Mouse (Mus musculus) myocyte (in vitro differentiated cells): ENCODE data around the gene Olfr68. TPM values are rescaled to one million over a fixed set of nuclear protein-coding genes. Genes with fewer than 3 reads are reported as not detected.
"Not testable (repeated sequence)": the region's sequence is repeated elsewhere in the genome, so short reads cannot be mapped to it uniquely, and the experiment has no call there.

Experiments used
- H3K27me3 ChIP-seq: one replicate; pipeline ENCODE4 v1.6.1; 2011; ENCODE audit not compliant: control insufficient read depth, insufficient read depth, insufficient read length
- H3K36me3 ChIP-seq: one replicate; pipeline ENCODE4 v1.6.1; 2011; ENCODE audit not compliant: control insufficient read depth, insufficient read depth
- H3K4me2 ChIP-seq: one replicate; pipeline ENCODE4 v1.6.1; 2011; ENCODE audit warnings: low read depth, control low read depth
- H3K4me3 ChIP-seq: one replicate; pipeline ENCODE4 v1.5.1; 2011; ENCODE audit warnings: mild to moderate bottlenecking, control low read depth, moderate library complexity
- H3K79me2 ChIP-seq: one replicate; pipeline ENCODE4 v1.6.1; 2011; ENCODE audit not compliant: control insufficient read depth, insufficient read depth
- H3ac ChIP-seq: one replicate; pipeline ENCODE4 v1.6.1; 2011; ENCODE audit not compliant: control insufficient read depth, insufficient read length
- CEBPB ChIP-seq: IDR thresholded peaks from 2 replicates; pipeline ENCODE4 v1.6.1; 2011; ENCODE audit warnings: mild to moderate bottlenecking, moderate library complexity; ENCODE audit not compliant: poor library complexity, insufficient read depth, severe bottlenecking
- E2F4 ChIP-seq: IDR thresholded peaks from one replicate; pipeline ENCODE4 v1.6.1; 2011; ENCODE audit warnings: mild to moderate bottlenecking, control low read depth, moderate library complexity; ENCODE audit not compliant: insufficient read depth
- MAX ChIP-seq: IDR thresholded peaks from one replicate; pipeline ENCODE4 v1.6.1; 2011; ENCODE audit warnings: low read depth, mild to moderate bottlenecking, control low read depth
- MYOD1 ChIP-seq, 3 experiments: IDR thresholded peaks; one replicate each; pipeline ENCODE4 v1.6.1; 2011; ENCODE audit warnings: control low read depth in 2 of 3, low read depth in 2 of 3, mild to moderate bottlenecking in 2 of 3, moderate library complexity in 1 of 3; ENCODE audit not compliant: insufficient read length in 2 of 3, control insufficient read depth in 1 of 3
- MYOG ChIP-seq, 3 experiments: IDR thresholded peaks; one replicate each; pipeline ENCODE4 v1.6.1; 2011; ENCODE audit warnings: control low read depth in 2 of 3, low read depth in 2 of 3, mild to moderate bottlenecking in 2 of 3; ENCODE audit not compliant: insufficient read length in 2 of 3, control insufficient read depth in 1 of 3, insufficient read depth in 1 of 3
- POLR2A ChIP-seq: IDR thresholded peaks from one replicate; pipeline ENCODE4 v1.6.1; 2011; ENCODE audit warnings: low read depth, mild to moderate bottlenecking, control low read depth, moderate library complexity; ENCODE audit not compliant: insufficient read length
- POLR2AphosphoS2 ChIP-seq: IDR thresholded peaks from one replicate; pipeline ENCODE4 v1.6.1; 2011; ENCODE audit warnings: low read depth, control low read depth; ENCODE audit not compliant: insufficient read length
- REST ChIP-seq: IDR thresholded peaks from one replicate; pipeline ENCODE4 v1.6.1; 2011; ENCODE audit warnings: mild to moderate bottlenecking, control low read depth, moderate library complexity; ENCODE audit not compliant: insufficient read depth, insufficient read length
- SRF ChIP-seq: IDR thresholded peaks from one replicate; pipeline ENCODE4 v1.6.1; 2011; ENCODE audit warnings: low read depth; ENCODE audit not compliant: control insufficient read depth, insufficient read length
- TCF12 ChIP-seq: IDR thresholded peaks from one replicate; pipeline ENCODE4 v1.6.1; 2011; ENCODE audit warnings: mild to moderate bottlenecking, control low read depth; ENCODE audit not compliant: poor library complexity, insufficient read depth, severe bottlenecking
- TCF3 ChIP-seq: IDR thresholded peaks from one replicate; pipeline ENCODE4 v1.6.1; 2011; ENCODE audit warnings: low read depth, control low read depth; ENCODE audit not compliant: insufficient read length
- USF1 ChIP-seq: IDR thresholded peaks from one replicate; pipeline ENCODE4 v1.6.1; 2011; ENCODE audit warnings: low read depth, mild to moderate bottlenecking, control low read depth, moderate library complexity
- polyA plus RNA-seq: library from polyadenylated mRNA; unstranded; fragments of >200 nt; fragmentation: generic; extraction: Trizol; gene quantifications from one replicate; pipeline ENCODE4 v1.2.1, GENCODE M21; 2012; ENCODE audit warnings: missing spikeins

Gene Olfr68
- polyA plus RNA-seq, 1 experiment = not detected

DNA sequence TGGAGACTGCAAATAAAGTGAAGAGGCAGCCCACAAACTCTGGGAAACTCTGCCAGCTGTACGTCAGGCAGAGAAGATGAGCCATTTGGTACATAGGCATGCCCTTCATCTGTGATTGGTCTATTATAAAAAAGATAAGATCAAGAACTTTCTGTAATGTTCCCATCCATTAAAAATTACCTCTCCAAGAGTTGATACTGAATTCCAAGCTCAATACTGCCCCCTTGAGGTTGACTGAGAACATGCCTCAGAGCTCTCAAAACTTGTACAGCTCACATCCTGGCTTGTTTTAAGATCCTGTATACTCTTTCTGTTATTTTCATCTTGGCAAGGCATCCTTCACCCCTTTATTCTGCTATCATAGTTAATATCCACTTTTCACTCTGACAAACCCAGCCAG, 27.4 kb upstream of the Olfr68 start:
- TF ChIP-seq TCF3 (no peak), CEBPB (no peak), MAX (no peak), MYOG (IDR thresholded peaks at IDR 0.05; ENCODE audit: control insufficient read depth in 1 of 3, insufficient read depth in 1 of 3, insufficient read length in 2 of 3, low read depth in 2 of 3) (no peak), MYOD1 (IDR thresholded peaks at IDR 0.05; ENCODE audit: control insufficient read depth in 1 of 3, insufficient read length in 2 of 3, low read depth in 2 of 3) (no peak), TCF12 (no peak), POLR2AphosphoS2 (no peak), POLR2A (no peak), USF1 (no peak), REST (no peak), SRF (no peak), E2F4 (no peak)
- Histone ChIP-seq H3K36me3 (no peaks in the 10 kb centered on the region), H3K79me2 (no peaks in the 10 kb centered on the region), H3ac (no peak overlapping the region), H3K27me3 (no peaks in the 10 kb centered on the region), H3K4me3 (no peak overlapping the region), H3K4me2 (no peak overlapping the region)

DNA sequence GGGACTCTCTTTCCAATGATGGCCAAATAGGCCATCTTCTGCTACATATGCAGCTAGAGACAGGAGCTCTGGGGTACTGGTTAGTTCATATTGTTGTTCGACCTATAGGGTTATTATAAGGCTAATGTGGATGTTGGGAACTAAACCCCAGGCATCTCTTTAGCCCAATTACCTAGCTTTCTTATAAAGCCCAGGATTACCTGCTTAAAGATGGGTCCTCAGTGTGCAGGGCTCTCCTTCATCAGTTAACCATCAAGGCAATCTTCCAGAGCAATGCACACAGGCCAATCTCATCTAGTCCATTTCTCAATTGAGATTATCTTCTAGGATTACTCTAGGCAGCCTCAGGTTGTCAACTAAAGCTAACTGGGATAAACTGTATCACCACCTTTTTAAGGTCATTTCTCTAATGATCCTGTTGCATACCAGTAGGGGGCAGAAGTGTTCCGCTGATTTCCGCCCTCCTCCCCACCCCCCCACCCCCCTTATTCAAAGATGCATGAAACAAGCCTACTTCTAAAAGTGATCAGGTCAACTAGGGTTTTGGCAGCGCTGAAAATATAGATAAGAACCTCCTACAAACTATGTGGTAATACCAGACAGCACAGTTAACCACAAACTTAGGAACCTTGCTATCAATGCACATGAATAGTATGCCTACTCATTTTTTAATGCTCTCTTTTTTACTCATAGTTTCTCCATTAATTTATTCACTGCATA, 13.3 kb upstream of the Olfr68 start:
- Histone ChIP-seq H3K79me2 (no peaks in the 10 kb centered on the region), H3K4me3 (no peak overlapping the region), H3K4me2 (no peak overlapping the region), H3K36me3 (no peaks in the 10 kb centered on the region), H3ac (no peak overlapping the region), H3K27me3 (no peaks in the 10 kb centered on the region)
- TF ChIP-seq MYOD1 (IDR thresholded peaks at IDR 0.05; ENCODE audit: control insufficient read depth in 1 of 3, insufficient read length in 2 of 3, low read depth in 2 of 3) (no peak), E2F4 (no peak), MYOG (IDR thresholded peaks at IDR 0.05; ENCODE audit: control insufficient read depth in 1 of 3, insufficient read depth in 1 of 3, insufficient read length in 2 of 3, low read depth in 2 of 3) (no peak), CEBPB (no peak), MAX (no peak), SRF (no peak), TCF12 (no peak), POLR2AphosphoS2 (no peak), USF1 (no peak), TCF3 (no peak), REST (no peak), POLR2A (no peak)

DNA sequence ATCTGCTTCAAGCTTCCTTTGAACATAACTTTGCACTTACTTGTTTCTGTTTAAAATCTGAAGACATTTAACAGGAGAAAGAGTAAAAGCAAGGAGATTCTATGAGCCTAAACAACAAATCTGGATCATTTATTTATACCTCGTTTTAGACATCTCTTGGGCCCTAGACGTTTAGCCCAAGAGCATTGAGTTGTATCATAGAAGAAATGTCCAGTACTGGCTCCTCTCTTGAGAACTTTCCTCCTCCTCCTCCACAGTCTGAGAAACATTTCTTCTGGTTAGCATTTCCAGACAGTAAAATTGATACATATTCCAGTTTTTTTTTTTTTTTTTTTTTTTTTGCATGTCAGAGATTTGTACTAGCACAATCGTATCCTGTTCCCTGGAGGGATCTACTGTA, 12.2 kb upstream of the Olfr68 start, which contains the start of gene Olfr67:
Gene Olfr67 (minus strand): TSS at position 101 of the 400 bp plus-strand sequence.
- H3K4me3 ChIP-seq = no peak within 1 kb of the TSS
- TF ChIP-seq CEBPB (no peak), E2F4 (no peak), REST (no peak), TCF3 (no peak), MYOG (IDR thresholded peaks at IDR 0.05; ENCODE audit: control insufficient read depth in 1 of 3, insufficient read depth in 1 of 3, insufficient read length in 2 of 3, low read depth in 2 of 3) (no peak)
- no peak within 1 kb of the TSS for H3K4me2 ChIP-seq
- H3K36me3 ChIP-seq = no peaks in the 10 kb centered on the region
- no peaks in the 10 kb centered on the region for H3K27me3 ChIP-seq
- no peak within 1 kb of the TSS for H3ac ChIP-seq
- H3K79me2 ChIP-seq = no peaks in the 10 kb centered on the region

DNA sequence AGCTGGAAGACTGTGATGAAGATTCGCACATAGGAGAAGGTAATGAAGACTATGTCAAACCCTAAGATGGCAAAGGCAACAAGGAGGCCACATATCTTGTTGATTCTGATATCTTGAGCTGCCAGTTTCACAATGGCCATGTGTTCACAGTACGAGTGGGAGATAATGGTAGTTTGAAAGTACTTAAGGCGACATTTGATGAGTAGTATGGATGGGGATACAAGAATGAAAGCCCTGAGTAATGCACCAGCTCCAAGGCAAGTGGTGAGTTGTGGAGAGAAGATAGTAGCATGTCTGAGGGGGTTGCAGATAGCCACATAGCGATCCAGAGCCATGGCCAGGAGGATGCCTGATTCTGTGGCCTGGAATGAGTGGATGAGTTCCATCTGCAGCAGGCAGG, 1.8 kb downstream of the Olfr68 start:
- not testable (repeated sequence) for H3K36me3 ChIP-seq, H3K79me2 ChIP-seq, H3K27me3 ChIP-seq, H3K4me3 ChIP-seq, H3ac ChIP-seq, H3K4me2 ChIP-seq

DNA sequence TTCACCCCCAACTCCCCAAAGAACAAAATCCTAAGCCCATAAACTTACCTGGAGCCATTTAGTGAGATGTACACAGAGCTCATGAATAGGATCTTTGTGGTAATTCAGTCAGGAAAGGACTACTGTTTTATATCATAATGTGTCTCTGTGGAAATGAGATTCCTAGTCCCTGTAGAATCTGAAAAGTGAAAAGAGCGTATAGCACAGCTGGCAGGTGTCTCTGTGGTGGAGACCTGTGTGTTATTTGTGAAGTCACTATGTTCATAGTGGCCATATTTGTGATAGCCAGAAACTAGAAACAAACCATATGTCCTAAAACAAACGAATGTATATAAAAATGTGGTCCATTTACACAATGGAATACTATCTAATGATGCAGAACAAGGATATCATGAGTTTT, 8.0 kb downstream of the Olfr68 start, which contains the start of gene Olfr69:
Gene Olfr69 (minus strand): TSS at position 101 of the 400 bp plus-strand sequence.
- TF ChIP-seq SRF = no peak
- TF ChIP-seq CEBPB = no peak
- TF ChIP-seq POLR2A = no peak
- no peak for TF ChIP-seq REST
- no peak for TF ChIP-seq TCF12
- TF ChIP-seq MYOD1 (IDR thresholded peaks at IDR 0.05; ENCODE audit: control insufficient read depth in 1 of 3, insufficient read length in 2 of 3, low read depth in 2 of 3) = no peak
- no peak for TF ChIP-seq MYOG (IDR thresholded peaks at IDR 0.05; ENCODE audit: control insufficient read depth in 1 of 3, insufficient read depth in 1 of 3, insufficient read length in 2 of 3, low read depth in 2 of 3)
- no peak for TF ChIP-seq E2F4
- no peak for TF ChIP-seq POLR2AphosphoS2
- TF ChIP-seq USF1 = no peak
- Histone ChIP-seq H3ac (no peak within 1 kb of the TSS), H3K4me3 (no peak within 1 kb of the TSS), H3K36me3 (no peaks in the 10 kb centered on the region), H3K27me3 (no peaks in the 10 kb centered on the region), H3K4me2 (no peak within 1 kb of the TSS), H3K79me2 (no peaks in the 10 kb centered on the region)

DNA sequence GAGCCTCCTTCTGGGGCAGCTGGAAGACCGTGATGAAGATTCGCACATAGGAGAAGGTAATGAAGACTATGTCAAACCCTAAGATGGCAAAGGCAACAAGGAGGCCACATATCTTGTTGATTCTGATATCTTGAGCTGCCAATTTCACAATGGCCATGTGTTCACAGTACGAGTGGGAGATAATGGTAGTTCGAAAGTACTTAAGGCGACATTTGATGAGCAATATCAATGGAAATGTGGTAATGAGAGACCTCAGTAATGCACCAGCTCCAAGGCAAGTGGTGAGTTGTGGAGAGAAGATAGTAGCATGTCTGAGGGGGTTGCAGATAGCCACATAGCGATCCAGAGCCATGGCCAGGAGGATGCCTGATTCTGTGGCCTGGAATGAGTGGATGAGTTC, 11.8 kb downstream of the Olfr68 start:
- H3K36me3 ChIP-seq, H3K79me2 ChIP-seq, H3K4me2 ChIP-seq, H3K4me3 ChIP-seq, H3K27me3 ChIP-seq, H3ac ChIP-seq: not testable (repeated sequence)

DNA sequence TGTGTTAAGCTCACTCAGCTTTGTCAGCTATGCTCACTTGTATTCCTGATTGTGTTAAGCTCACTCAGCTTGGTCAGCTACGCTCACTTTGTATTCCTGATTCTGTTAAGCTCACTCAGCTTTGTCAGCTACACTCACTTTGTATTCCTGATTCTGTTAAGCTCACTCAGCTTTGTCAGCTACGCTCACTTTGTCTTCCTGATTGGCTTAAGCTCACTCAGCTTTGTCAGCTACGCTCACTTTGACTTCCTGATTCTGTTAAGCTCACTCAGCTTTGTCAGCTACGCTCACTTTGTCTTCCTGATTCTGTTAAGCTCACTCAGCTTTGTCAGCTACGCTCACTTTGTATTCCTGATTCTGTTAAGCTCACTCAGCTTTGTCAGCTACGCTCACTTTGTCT, 17.3 kb downstream of the Olfr68 start:
- H3K27me3 ChIP-seq, H3ac ChIP-seq, H3K4me2 ChIP-seq, H3K79me2 ChIP-seq, H3K4me3 ChIP-seq, H3K36me3 ChIP-seq: not testable (repeated sequence)
